Mouse (Mus musculus): ENCODE measurements at regions not wholly inside any gene's neighbourhood (a gene's known extent, or its start where the extent isn't known, plus 50 kb on each side); places are given as distances from the start of the nearest gene placed in this dataset.

DNA sequence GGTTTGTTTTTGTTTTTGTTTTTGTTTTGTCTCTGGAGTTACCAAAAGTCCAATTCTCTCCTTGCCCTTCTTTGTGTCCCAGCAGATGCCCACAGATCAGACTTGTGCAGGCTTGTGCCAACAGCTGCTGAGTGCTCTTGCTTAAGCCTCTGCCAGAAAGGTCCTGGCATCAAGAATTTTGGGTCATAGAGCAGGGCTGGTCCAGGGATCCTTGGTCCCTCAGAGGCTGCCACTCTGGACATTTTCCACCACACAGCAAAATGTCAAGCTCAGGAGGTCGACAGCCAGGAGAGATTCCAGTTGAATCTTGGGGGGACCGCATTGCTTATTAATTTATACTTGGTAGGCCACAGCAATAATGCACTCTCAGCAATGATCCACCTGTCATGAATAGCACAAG is 151.9 kb upstream of the Pld5 start:
- Histone ChIP-seq H3K4me1 (ENCODE audit: insufficient read depth, low read length) (no peaks in the 10 kb centered on the region), H3K9me3 (ENCODE audit: low read length) (no peaks in the 10 kb centered on the region), H3K36me3 (ENCODE audit: insufficient read depth, low read length) (no peaks in the 10 kb centered on the region), H3K27ac (ENCODE audit: low read length) (no peak overlapping the region), H3K4me2 (replicated peaks; ENCODE audit: low read depth, low read length) (no peak overlapping the region), H3K4me3 (ENCODE audit: low read length) (no peak overlapping the region), H3K27me3 (ENCODE audit: insufficient read depth, low read length) (no peaks in the 10 kb centered on the region), H3K9ac (replicated peaks; ENCODE audit: low read length) (no peak overlapping the region)
- ATAC-seq (ENCODE audit: low FRiP score, low TSS enrichment) = no peak
- 78% methylated on average over 2 of the region's 2 CpGs for WGBS

DNA sequence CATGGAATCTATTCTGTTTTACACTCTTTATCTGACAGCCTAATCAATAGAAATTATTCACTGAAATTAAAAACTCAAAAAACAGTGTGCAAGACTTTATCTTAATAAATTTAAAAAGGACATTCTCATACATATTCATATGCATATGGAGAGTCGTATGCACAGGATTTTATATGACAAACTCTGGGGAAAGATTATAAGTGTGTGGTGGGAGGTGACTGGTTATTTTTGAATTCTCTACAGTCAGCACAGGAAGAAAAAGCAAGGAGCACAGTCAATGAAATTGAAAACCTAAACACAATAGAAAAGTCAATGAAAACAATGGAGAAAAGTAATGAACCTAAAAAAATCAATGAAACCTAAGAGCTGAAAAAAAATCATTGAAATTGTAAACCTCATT is 142.1 kb upstream of the Pld5 start:
- no peaks in the 10 kb centered on the region for H3K36me3 ChIP-seq (ENCODE audit: insufficient read depth, low read length)
- H3K27me3 ChIP-seq (ENCODE audit: insufficient read depth, low read length) = no peaks in the 10 kb centered on the region
- H3K9ac ChIP-seq (replicated peaks; ENCODE audit: low read length) = no peak overlapping the region
- 81% methylated on average over 1 of the region's 1 CpGs for WGBS
- no peak for ATAC-seq (ENCODE audit: low FRiP score, low TSS enrichment)
- H3K4me3 ChIP-seq (ENCODE audit: low read length) = no peak overlapping the region
- H3K9me3 ChIP-seq (ENCODE audit: low read length) = no peaks in the 10 kb centered on the region
- H3K4me1 ChIP-seq (ENCODE audit: insufficient read depth, low read length) = no peaks in the 10 kb centered on the region
- no peak overlapping the region for H3K27ac ChIP-seq (ENCODE audit: low read length)
- H3K4me2 ChIP-seq (replicated peaks; ENCODE audit: low read depth, low read length) = no peak overlapping the region

DNA sequence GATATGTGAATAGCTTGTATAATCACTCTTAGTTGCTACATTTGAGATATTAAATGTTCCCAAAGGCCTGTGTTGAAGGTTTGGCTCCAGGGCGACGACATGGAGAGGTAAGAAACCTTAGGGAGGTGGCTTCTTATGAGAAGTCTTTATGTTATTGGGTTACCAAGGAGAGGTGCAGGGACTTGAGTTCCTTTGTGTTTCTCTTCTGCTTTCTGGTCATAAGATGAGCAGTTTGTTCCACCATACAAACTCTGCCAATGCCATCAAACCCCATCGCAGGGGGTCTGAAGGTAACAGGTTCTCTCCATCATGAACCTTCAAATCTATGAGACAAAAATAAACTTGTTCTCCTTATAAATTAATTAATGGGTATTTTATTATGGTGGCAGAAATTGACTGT is 129.0 kb upstream of the Pld5 start:
- Histone ChIP-seq H3K27me3 (ENCODE audit: insufficient read depth, low read length) (no peaks in the 10 kb centered on the region), H3K4me2 (replicated peaks; ENCODE audit: low read depth, low read length) (no peak overlapping the region), H3K9ac (replicated peaks; ENCODE audit: low read length) (no peak overlapping the region), H3K4me1 (ENCODE audit: insufficient read depth, low read length) (no peaks in the 10 kb centered on the region), H3K36me3 (ENCODE audit: insufficient read depth, low read length) (no peaks in the 10 kb centered on the region), H3K9me3 (ENCODE audit: low read length) (no peaks in the 10 kb centered on the region), H3K27ac (ENCODE audit: low read length) (no peak overlapping the region), H3K4me3 (ENCODE audit: low read length) (no peak overlapping the region)
- 85% methylated on average over 3 of the region's 3 CpGs for WGBS
- no peak for ATAC-seq (ENCODE audit: low FRiP score, low TSS enrichment)

DNA sequence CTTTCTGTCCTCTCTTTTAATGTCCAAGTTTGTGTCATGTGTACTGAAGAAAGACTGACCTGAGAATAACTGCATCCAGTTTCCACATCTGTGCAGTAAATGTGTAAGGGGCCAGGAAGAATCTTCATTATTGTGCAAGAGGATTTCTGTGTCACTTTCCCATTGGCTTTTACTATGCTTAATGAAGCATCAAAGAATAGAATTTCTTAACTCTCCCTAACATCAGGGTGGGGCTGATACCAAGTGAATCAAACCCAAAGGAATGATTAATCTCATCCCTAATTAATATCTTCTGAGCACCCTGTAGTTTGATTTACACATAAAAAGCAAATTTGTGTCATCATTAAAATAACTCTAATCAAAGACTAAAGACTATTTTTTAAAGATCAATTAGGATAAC is 104.5 kb upstream of the Pld5 start:
- ATAC-seq (ENCODE audit: low FRiP score, low TSS enrichment) = no peak
- H3K4me2 ChIP-seq (replicated peaks; ENCODE audit: low read depth, low read length) = no peak overlapping the region
- no peak overlapping the region for H3K9ac ChIP-seq (replicated peaks; ENCODE audit: low read length)
- no peaks in the 10 kb centered on the region for H3K27me3 ChIP-seq (ENCODE audit: insufficient read depth, low read length)
- no peaks in the 10 kb centered on the region for H3K36me3 ChIP-seq (ENCODE audit: insufficient read depth, low read length)
- no peak overlapping the region for H3K27ac ChIP-seq (ENCODE audit: low read length)
- H3K4me3 ChIP-seq (ENCODE audit: low read length) = no peak overlapping the region
- no peaks in the 10 kb centered on the region for H3K4me1 ChIP-seq (ENCODE audit: insufficient read depth, low read length)
- no peaks in the 10 kb centered on the region for H3K9me3 ChIP-seq (ENCODE audit: low read length)

DNA sequence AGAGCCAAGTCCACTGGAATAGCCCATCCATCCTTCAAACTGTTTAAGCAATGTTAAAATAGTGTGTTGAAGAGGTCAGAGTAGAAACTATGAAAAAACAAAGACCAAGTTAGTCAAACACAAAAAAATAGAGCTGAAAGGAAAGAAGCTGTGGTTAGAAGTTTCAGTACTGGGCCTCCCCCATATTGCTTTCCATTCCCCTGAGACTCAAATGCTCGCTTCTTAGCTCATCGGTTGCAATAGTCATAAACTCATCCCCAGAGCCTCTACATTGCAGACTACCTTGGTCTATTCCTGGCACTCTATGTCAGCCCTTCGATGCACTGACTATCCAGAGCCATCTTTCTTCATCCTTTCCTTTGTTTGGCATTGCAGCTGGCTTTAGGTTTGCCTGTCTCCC is 91.8 kb upstream of the Pld5 start:
- Histone ChIP-seq H3K27me3 (ENCODE audit: insufficient read depth, low read length) (no peaks in the 10 kb centered on the region), H3K27ac (ENCODE audit: low read length) (no peak overlapping the region), H3K4me3 (ENCODE audit: low read length) (no peak overlapping the region), H3K36me3 (ENCODE audit: insufficient read depth, low read length) (no peaks in the 10 kb centered on the region), H3K9me3 (ENCODE audit: low read length) (no peaks in the 10 kb centered on the region), H3K4me2 (replicated peaks; ENCODE audit: low read depth, low read length) (no peak overlapping the region), H3K9ac (replicated peaks; ENCODE audit: low read length) (no peak overlapping the region), H3K4me1 (ENCODE audit: insufficient read depth, low read length) (no peaks in the 10 kb centered on the region)
- 80% methylated on average over 3 of the region's 3 CpGs for WGBS
- no peak for ATAC-seq (ENCODE audit: low FRiP score, low TSS enrichment)

DNA sequence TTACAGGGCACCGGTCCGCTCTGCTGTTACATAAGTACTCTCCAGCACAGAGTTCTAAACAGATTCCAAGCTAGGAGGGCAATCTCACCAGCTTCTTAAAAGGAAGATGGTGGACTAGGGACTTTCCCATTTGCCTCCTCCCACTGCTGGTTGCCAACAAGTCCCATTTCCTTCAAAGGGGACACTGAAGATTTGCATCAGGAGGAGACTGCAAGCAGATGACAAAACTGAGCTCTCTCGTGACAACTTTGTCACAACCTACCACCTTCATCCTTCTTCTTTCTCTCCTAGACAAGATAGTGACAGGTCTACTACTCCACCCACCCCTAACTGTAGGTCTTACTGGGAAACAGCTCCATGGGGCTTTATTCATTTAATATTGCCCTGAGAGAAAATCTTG is 85.8 kb upstream of the Pld5 start:
- Histone ChIP-seq H3K4me2 (replicated peaks; ENCODE audit: low read depth, low read length) (no peak overlapping the region), H3K4me3 (ENCODE audit: low read length) (no peak overlapping the region), H3K36me3 (ENCODE audit: insufficient read depth, low read length) (no peaks in the 10 kb centered on the region), H3K4me1 (ENCODE audit: insufficient read depth, low read length) (no peaks in the 10 kb centered on the region), H3K9ac (replicated peaks; ENCODE audit: low read length) (no peak overlapping the region), H3K9me3 (ENCODE audit: low read length) (no peaks in the 10 kb centered on the region), H3K27me3 (ENCODE audit: insufficient read depth, low read length) (no peaks in the 10 kb centered on the region), H3K27ac (ENCODE audit: low read length) (no peak overlapping the region)
- WGBS = 94% methylated on average over 3 of the region's 3 CpGs
- no peak for ATAC-seq (ENCODE audit: low FRiP score, low TSS enrichment)

DNA sequence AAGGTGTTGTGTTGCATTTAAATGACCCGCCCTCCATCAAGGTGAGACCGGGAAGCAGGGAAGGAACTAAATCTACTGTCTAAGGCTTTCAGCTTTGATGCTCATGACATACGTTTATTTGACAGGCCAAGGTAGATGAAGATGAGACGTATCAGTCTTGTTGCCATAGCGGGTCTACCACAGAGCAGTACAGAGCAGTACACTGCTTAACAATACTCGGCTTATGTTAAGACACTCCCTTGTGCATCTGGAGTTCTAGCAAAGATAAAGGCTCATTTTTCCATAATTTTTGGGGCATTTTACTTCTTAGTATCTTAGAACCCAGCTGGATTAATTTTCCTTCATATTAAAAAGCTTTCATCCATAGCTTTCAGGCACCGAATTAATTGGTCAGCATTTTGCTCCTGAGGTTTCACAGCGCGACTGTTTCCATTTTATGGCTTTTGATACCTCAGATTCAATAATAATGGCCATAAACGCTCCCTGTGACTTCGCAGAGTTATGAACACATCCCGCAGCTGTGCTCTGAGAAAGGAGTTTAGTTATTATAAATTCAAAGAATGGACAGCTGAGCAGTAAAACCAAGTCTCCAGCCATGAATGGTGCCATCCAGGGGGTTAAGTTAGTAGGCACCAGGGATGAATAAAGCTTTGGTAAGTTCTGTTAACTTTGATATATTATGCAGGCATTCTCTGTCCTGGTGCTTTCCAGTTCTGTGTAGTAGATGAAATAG is 85.0 kb upstream of the Pld5 start:
- no peak for ATAC-seq (ENCODE audit: low FRiP score, low TSS enrichment)
- H3K27ac ChIP-seq (ENCODE audit: low read length) = no peak overlapping the region
- H3K36me3 ChIP-seq (ENCODE audit: insufficient read depth, low read length) = no peaks in the 10 kb centered on the region
- no peaks in the 10 kb centered on the region for H3K9me3 ChIP-seq (ENCODE audit: low read length)
- H3K9ac ChIP-seq (replicated peaks; ENCODE audit: low read length) = no peak overlapping the region
- H3K27me3 ChIP-seq (ENCODE audit: insufficient read depth, low read length) = no peaks in the 10 kb centered on the region
- 81% methylated on average over 12 of the region's 12 CpGs for WGBS
- no peak overlapping the region for H3K4me2 ChIP-seq (replicated peaks; ENCODE audit: low read depth, low read length)
- H3K4me1 ChIP-seq (ENCODE audit: insufficient read depth, low read length) = no peaks in the 10 kb centered on the region
- no peak overlapping the region for H3K4me3 ChIP-seq (ENCODE audit: low read length)

DNA sequence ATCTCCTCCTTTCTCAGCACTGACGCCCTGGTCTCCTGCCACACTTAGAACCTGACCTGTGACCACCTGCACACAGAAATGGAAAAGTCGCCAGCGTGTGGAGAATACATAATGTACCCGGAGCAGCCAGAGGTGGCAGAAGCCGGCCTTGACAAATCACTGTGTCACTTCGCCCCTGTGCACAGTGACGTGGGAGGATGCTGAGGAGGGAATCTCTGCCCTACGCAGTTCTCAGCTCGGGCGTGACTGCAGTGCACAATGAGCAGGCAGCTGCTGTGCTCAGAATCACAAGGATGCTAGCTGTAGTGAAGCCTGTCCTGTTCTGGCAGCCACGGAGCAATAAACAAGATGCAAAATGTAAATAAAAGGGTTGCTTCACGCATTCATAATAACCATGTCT is 80.2 kb upstream of the Pld5 start:
- H3K36me3 ChIP-seq (ENCODE audit: insufficient read depth, low read length) = no peaks in the 10 kb centered on the region
- 45% methylated on average over 12 of the region's 12 CpGs for WGBS
- no peak overlapping the region for H3K27ac ChIP-seq (ENCODE audit: low read length)
- no peaks in the 10 kb centered on the region for H3K9me3 ChIP-seq (ENCODE audit: low read length)
- H3K9ac ChIP-seq (replicated peaks; ENCODE audit: low read length) = no peak overlapping the region
- no peaks in the 10 kb centered on the region for H3K4me1 ChIP-seq (ENCODE audit: insufficient read depth, low read length)
- no peak overlapping the region for H3K4me2 ChIP-seq (replicated peaks; ENCODE audit: low read depth, low read length)
- no peak overlapping the region for H3K4me3 ChIP-seq (ENCODE audit: low read length)
- peak; percentile 63; the same call in 1 of the 2 replicates for ATAC-seq (ENCODE audit: low FRiP score, low TSS enrichment)
- H3K27me3 ChIP-seq (ENCODE audit: insufficient read depth, low read length) = no peaks in the 10 kb centered on the region

DNA sequence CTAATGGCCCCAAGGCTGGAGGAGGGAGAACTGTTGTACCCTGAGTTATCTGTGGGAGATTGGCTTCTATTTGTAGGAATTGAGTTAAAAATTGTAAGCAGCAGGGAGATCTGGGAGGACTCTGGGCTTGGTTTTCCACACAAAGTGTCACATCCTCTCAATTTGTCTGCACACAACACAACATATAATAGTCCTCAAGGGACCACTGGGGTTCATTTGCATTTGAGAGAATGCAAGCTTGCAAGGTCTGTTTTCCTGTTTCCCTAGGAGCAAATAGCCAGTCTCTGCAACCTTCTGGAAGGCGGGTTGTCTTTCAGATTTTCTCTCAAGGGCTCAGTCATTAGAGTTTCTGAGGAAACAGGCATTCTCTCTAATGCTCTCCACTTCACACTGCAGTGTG is 79.8 kb upstream of the Pld5 start:
- no peaks in the 10 kb centered on the region for H3K9me3 ChIP-seq (ENCODE audit: low read length)
- H3K9ac ChIP-seq (replicated peaks; ENCODE audit: low read length) = no peak overlapping the region
- H3K27me3 ChIP-seq (ENCODE audit: insufficient read depth, low read length) = no peaks in the 10 kb centered on the region
- H3K4me2 ChIP-seq (replicated peaks; ENCODE audit: low read depth, low read length) = no peak overlapping the region
- no peaks in the 10 kb centered on the region for H3K36me3 ChIP-seq (ENCODE audit: insufficient read depth, low read length)
- ATAC-seq (ENCODE audit: low FRiP score, low TSS enrichment) = no peak
- no peak overlapping the region for H3K27ac ChIP-seq (ENCODE audit: low read length)
- H3K4me1 ChIP-seq (ENCODE audit: insufficient read depth, low read length) = no peaks in the 10 kb centered on the region
- WGBS = 45% methylated on average over 1 of the region's 1 CpGs
- H3K4me3 ChIP-seq (ENCODE audit: low read length) = no peak overlapping the region

DNA sequence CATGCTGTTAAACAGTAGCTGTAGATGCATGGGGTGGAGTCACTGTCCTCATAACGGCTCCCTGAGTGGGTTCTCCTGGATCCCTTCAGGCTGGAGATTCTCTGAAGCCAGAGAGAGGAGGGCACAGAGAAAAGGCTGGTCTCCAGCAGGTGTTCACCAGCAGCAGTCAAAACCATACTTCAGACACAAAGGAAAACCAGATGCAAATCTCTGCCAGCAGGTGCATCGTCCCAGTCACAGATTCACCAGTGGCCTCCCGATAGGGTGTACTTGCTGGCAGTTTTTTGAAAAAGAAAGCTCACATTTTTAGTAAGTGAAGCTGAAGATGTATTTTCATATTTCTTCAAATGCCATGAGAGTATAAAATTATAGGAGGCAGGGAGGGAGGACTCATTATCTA is 77.6 kb upstream of the Pld5 start:
- no peak overlapping the region for H3K4me3 ChIP-seq (ENCODE audit: low read length)
- 72% methylated on average over 3 of the region's 3 CpGs for WGBS
- ATAC-seq (ENCODE audit: low FRiP score, low TSS enrichment) = no peak

More for the DNA sequence above, 77.6 kb upstream of the Pld5 start:
- no peak overlapping the region for H3K9ac ChIP-seq (replicated peaks; ENCODE audit: low read length)
- H3K4me1 ChIP-seq (ENCODE audit: insufficient read depth, low read length) = no peaks in the 10 kb centered on the region
- no peaks in the 10 kb centered on the region for H3K27me3 ChIP-seq (ENCODE audit: insufficient read depth, low read length)
- no peak overlapping the region for H3K4me2 ChIP-seq (replicated peaks; ENCODE audit: low read depth, low read length)
- H3K27ac ChIP-seq (ENCODE audit: low read length) = no peak overlapping the region
- no peaks in the 10 kb centered on the region for H3K36me3 ChIP-seq (ENCODE audit: insufficient read depth, low read length)
- H3K9me3 ChIP-seq (ENCODE audit: low read length) = no peaks in the 10 kb centered on the region
